Mouse (Mus musculus) hindbrain, embryonic 12.5 days (tissue): Measurements from ENCODE around the gene Fhad1. TPM values are rescaled to one million over a fixed set of nuclear protein-coding genes. Genes with fewer than 3 reads are reported as not detected.

Experiments
- ATAC-seq: fragments of 200-750 bp; cut with Nextera tagmentation; 2 replicates; pipeline ENCODE4 v1.8.0; 2017; ENCODE audit warnings: moderate TSS enrichment; ENCODE audit not compliant: low FRiP score
- H3K27ac ChIP-seq: fragments of 300-500 bp; sonication (generic); 2 replicates; pipeline ENCODE4 v1.5.1; 2016; ENCODE audit warnings: mild to moderate bottlenecking
- H3K27me3 ChIP-seq: fragments of 300-500 bp; sonication (generic); 2 replicates; pipeline ENCODE4 v1.6.1; 2016; ENCODE audit warnings: mild to moderate bottlenecking
- H3K36me3 ChIP-seq: fragments of 300-500 bp; sonication (generic); 2 replicates; pipeline ENCODE4 v1.6.1; 2016; ENCODE audit warnings: mild to moderate bottlenecking
- H3K4me1 ChIP-seq: fragments of 300-500 bp; sonication (generic); 2 replicates; pipeline ENCODE4 v1.6.1; 2016
- H3K4me2 ChIP-seq: fragments of 300-500 bp; sonication (generic); replicated peaks from 2 replicates; pipeline ENCODE4 v1.6.1; 2016; ENCODE audit warnings: mild to moderate bottlenecking
- H3K4me3 ChIP-seq: fragments of 300-500 bp; sonication (generic); 2 replicates; pipeline ENCODE4 v1.5.1; 2016; ENCODE audit warnings: mild to moderate bottlenecking
- H3K9ac ChIP-seq: fragments of 300-500 bp; sonication (generic); 2 replicates; pipeline ENCODE4 v1.6.1; 2016; ENCODE audit warnings: mild to moderate bottlenecking, moderate library complexity
- H3K9me3 ChIP-seq: fragments of 300-500 bp; sonication (generic); replicated peaks from 2 replicates; pipeline ENCODE4 v1.6.1; 2016; ENCODE audit warnings: mild to moderate bottlenecking
- WGBS: fragments of 180-500 bp; shearing (Covaris S2); methylation state at CpG from one replicate; pipeline ENCODE4 v1.1.7; 2016; 5-methylcytosine and 5-hydroxymethylcytosine counted together
- polyA plus RNA-seq: library from polyadenylated mRNA; unstranded; fragments of >200 nt; fragmentation: Nextera tagmentation; extraction: Ambion mirVana; gene quantifications from 2 replicates; pipeline ENCODE4 v1.2.1, GENCODE M21; 2016

Fhad1 gene
- polyA plus RNA-seq, 1 experiment from 2014 or later = 6.2 TPM

DNA sequence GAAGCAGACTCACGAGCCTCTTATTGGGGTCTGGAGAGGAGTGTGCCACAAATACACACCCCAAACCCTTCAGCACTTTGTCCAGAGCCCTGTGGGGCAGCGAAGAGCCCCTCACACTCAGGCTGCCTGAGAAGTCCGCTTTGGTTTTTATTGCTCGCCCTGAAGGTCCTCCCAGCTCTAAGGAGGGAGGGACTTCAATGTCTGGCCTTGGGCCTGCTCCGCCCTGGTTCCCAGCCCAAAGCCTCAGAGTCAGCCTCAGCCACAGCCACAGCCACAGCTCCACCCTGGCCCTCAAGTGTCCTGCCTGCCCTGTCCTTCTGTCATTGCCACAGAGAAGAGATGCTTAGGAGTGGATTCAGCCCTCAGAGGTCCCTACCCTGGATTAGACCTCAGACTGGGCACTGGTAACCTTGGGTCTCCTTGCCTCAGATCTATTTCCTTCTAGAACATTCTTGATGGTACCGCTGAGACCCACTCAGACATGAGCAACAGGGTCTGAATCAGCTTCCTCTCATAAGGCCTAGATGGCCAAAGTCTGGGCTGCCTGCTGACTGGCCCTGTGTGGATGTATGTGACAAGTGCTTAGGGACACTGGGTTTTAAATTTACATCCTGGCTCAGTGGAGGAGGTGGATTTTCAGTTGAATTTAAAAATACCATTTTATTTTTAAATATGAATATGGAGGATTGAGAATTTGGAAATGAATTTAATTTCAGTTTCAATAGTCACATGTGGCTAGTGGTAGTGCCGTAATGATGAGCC, 56.1 kb downstream of the Fhad1 start:
- 56% methylated on average over 7 of the region's 7 CpGs for WGBS
- Histone ChIP-seq H3K27me3 (no peaks in the 10 kb centered on the region), H3K4me2 (no peak overlapping the region), H3K4me3 (no peak overlapping the region), H3K9me3 (peaks cover 9% of the 10 kb centered on the region; the same call in 1 of the 2 replicates), H3K36me3 (no peaks in the 10 kb centered on the region), H3K27ac (no peak overlapping the region), H3K4me1 (peaks cover 6% of the 10 kb centered on the region; the same call in 1 of the 2 replicates), H3K9ac (no peak overlapping the region)
- ATAC-seq = 0 out of 2 replicates have a peak, but pooled peaks have one; percentile 10

DNA sequence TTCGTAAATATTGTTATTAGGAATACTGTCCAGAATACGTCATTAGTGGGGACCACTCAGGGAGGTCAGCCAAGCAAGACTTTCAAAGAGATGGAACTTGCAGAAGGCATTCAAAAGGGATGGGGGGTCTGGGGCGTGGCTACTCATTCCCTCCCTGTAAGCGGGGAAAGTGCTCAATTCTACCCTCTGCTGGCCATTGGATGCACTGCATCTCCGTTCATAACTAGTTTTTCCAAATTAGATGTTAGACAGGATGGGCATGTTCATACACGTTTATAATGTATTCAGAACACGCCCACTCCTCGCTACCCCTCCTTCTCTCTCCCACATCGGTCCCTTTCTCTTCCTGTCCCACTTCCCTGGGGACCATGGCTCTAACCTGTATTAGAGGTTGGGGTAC, 56.7 kb downstream of the Fhad1 start:
- Histone ChIP-seq H3K9ac (no peak overlapping the region), H3K36me3 (no peaks in the 10 kb centered on the region), H3K27ac (no peak overlapping the region), H3K27me3 (no peaks in the 10 kb centered on the region), H3K4me3 (no peak overlapping the region), H3K9me3 (peaks cover 9% of the 10 kb centered on the region; the same call in 1 of the 2 replicates), H3K4me1 (peaks cover 6% of the 10 kb centered on the region; the same call in 1 of the 2 replicates), H3K4me2 (0 out of 2 replicates have a peak overlapping the region, but pooled peaks have one; percentile 11)
- WGBS = 6% methylated on average over 9 of the region's 9 CpGs
- peak; percentile 46 for ATAC-seq

- peaks cover 6% of the 10 kb centered on the region; the same call in 1 of the 2 replicates for H3K4me1 ChIP-seq
- H3K27ac ChIP-seq = no peak overlapping the region
- 32% methylated on average over 11 of the region's 11 CpGs for WGBS
- H3K36me3 ChIP-seq = no peaks in the 10 kb centered on the region
- H3K4me3 ChIP-seq = no peak overlapping the region
- no peak overlapping the region for H3K9ac ChIP-seq
- H3K27me3 ChIP-seq = no peaks in the 10 kb centered on the region
- ATAC-seq = peak; percentile 15; the same call in 1 of the 2 replicates
- H3K9me3 ChIP-seq = peaks cover 9% of the 10 kb centered on the region; the same call in 1 of the 2 replicates
- 0 out of 2 replicates have a peak overlapping the region, but pooled peaks have one; percentile 11 for H3K4me2 ChIP-seq
Observed at GRCm38 (mm10) chr4:141957740-141958139, 57.1 kb downstream of the Fhad1 start.

- H3K36me3 ChIP-seq = no peaks in the 10 kb centered on the region
- ATAC-seq = no peak
- peaks cover 6% of the 10 kb centered on the region; the same call in 1 of the 2 replicates for H3K4me1 ChIP-seq
- 93% methylated on average over 5 of the region's 5 CpGs for WGBS
- no peak overlapping the region for H3K4me3 ChIP-seq
- H3K27me3 ChIP-seq = no peaks in the 10 kb centered on the region
- H3K9me3 ChIP-seq = peaks cover 9% of the 10 kb centered on the region; the same call in 1 of the 2 replicates
- no peak overlapping the region for H3K9ac ChIP-seq
- H3K27ac ChIP-seq = no peak overlapping the region
- no peak overlapping the region for H3K4me2 ChIP-seq
Observed at GRCm38 (mm10) chr4:141956931-141957330, 58.0 kb downstream of the Fhad1 start.

DNA sequence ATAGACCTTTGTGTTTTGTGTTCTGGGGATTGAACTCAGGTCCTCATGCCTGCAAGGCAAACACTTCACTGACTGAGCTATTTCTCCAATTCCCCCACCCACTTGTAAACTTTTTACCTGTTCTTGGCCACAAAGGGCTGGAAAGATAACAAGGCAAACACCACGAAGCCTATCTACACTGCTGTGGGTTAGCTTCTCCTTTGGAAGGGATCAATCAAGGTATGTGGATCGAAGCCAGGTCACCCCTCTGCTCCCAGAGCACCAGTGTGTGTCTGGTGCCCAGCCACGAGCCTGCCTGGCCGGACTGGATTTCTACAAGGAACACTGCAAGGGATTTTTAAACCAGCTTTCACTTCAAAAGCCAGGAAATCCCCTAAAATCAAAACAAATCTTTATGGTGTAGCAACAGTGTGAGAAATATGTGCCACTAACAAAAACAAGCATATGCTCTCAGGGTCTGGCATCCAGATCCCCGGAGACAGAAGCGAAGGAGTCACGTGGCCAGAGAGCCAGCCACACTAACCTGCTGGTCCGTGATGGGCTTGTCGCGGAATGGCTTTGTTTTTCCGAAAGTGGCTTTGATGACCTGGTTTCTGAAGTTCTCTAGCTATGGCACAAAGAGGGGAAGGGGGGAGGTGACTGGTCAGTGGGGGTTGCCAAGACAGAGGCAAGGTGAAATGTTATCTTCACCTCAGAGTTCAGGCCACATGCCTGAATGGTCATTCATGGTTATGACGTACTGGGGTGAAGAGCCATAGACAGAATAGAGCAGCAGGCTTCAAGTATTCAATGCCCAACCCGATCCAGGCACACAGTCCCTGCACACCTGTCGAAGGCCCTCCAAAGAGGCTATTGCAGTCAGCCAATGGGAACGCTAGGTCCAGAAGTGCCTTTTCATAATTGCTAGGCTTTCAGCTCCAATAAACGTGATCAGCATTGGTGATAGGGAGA, 59.8 kb downstream of the Fhad1 start:
- ATAC-seq = no peak
- Histone ChIP-seq H3K4me1 (peaks cover 6% of the 10 kb centered on the region; the same call in 1 of the 2 replicates), H3K9ac (no peak overlapping the region), H3K27ac (no peak overlapping the region), H3K27me3 (no peaks in the 10 kb centered on the region), H3K36me3 (no peaks in the 10 kb centered on the region), H3K4me3 (no peak overlapping the region), H3K4me2 (no peak overlapping the region), H3K9me3 (no peaks in the 10 kb centered on the region)
- WGBS = 70% methylated on average over 16 of the region's 16 CpGs

GRCm38 (mm10) chr4:141953859-141954258, 61.0 kb downstream of the Fhad1 start:
- Histone ChIP-seq H3K9ac (no peak overlapping the region), H3K4me1 (peaks cover 9% of the 10 kb centered on the region; the same call in 1 of the 2 replicates), H3K4me3 (no peak overlapping the region), H3K4me2 (no peak overlapping the region), H3K9me3 (no peaks in the 10 kb centered on the region), H3K36me3 (no peaks in the 10 kb centered on the region), H3K27me3 (no peaks in the 10 kb centered on the region), H3K27ac (no peak overlapping the region)
- ATAC-seq = no peak
- WGBS = 76% methylated on average over 6 of the region's 6 CpGs

DNA sequence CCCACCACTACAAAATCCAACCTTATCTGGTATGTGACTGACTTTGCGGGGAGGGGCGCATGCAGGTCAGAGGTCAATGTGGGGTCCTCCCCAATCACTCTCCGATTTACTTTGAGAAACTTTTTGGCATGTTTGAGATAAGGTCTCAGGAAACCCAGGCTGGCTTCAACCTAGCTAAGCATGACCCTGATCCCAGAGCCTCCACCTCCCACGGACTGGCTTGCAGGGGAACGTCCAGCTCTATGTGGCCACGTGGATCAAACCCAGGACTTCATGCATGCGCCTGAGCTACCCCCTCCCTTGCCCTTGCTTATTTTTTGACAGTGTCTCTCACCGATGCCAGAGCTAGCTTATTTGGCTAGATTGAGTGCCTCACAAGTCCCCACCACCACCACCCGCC, 61.6 kb downstream of the Fhad1 start:
- ATAC-seq = no peak
- no peaks in the 10 kb centered on the region for H3K9me3 ChIP-seq
- H3K4me3 ChIP-seq = no peak overlapping the region
- H3K4me1 ChIP-seq = peaks cover 4% of the 10 kb centered on the region; the same call in 1 of the 2 replicates
- H3K27me3 ChIP-seq = no peaks in the 10 kb centered on the region
- no peak overlapping the region for H3K4me2 ChIP-seq
- no peaks in the 10 kb centered on the region for H3K36me3 ChIP-seq
- H3K27ac ChIP-seq = no peak overlapping the region
- 78% methylated on average over 9 of the region's 9 CpGs for WGBS
- H3K9ac ChIP-seq = no peak overlapping the region

GRCm38 (mm10) chr4:141952824-141953223, 62.1 kb downstream of the Fhad1 start:
- H3K4me1 ChIP-seq = 0 out of 2 replicates have a peak, but pooled peaks cover 4% of the 10 kb centered on the region
- H3K4me3 ChIP-seq = no peak overlapping the region
- H3K27me3 ChIP-seq = 0 out of 2 replicates have a peak, but pooled peaks cover 3% of the 10 kb centered on the region
- no peaks in the 10 kb centered on the region for H3K36me3 ChIP-seq
- H3K9me3 ChIP-seq = no peaks in the 10 kb centered on the region
- H3K27ac ChIP-seq = no peak overlapping the region
- no peak overlapping the region for H3K9ac ChIP-seq
- ATAC-seq = no peak
- no peak overlapping the region for H3K4me2 ChIP-seq
- WGBS = 71% methylated on average over 5 of the region's 5 CpGs

DNA sequence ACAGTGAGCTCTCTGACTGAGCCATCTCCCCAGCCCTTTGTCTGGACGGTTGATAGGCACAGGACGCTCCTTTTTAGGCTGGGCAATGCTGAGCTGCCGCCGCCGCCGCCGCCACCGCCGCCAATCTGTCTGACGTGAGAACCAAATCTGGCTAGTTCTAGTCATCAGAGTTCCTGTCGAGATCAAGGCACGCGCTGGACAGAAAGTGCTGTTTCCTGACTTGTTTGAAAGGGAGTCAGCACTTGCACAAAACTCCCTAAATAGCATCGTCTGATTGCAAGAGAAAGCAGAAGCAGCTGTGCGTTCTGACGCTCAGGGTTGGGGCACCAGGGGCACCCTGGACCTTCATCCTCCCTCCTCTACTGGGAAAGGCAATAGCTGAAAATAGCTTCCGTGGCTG, 62.8 kb downstream of the Fhad1 start:
- H3K27me3 ChIP-seq = 0 out of 2 replicates have a peak, but pooled peaks cover 3% of the 10 kb centered on the region
- no peak for ATAC-seq
- 63% methylated on average over 17 of the region's 17 CpGs for WGBS
- H3K9ac ChIP-seq = no peak overlapping the region
- no peaks in the 10 kb centered on the region for H3K9me3 ChIP-seq
- no peak overlapping the region for H3K27ac ChIP-seq
- no peak overlapping the region for H3K4me3 ChIP-seq
- no peak overlapping the region for H3K4me2 ChIP-seq
- 0 out of 2 replicates have a peak, but pooled peaks cover 4% of the 10 kb centered on the region for H3K4me1 ChIP-seq
- no peaks in the 10 kb centered on the region for H3K36me3 ChIP-seq

GRCm38 (mm10) chr4:141949436-141949835, 65.4 kb downstream of the Fhad1 start:
- Histone ChIP-seq H3K4me3 (no peak overlapping the region), H3K27me3 (0 out of 2 replicates have a peak, but pooled peaks cover 3% of the 10 kb centered on the region), H3K27ac (no peak overlapping the region), H3K36me3 (no peaks in the 10 kb centered on the region), H3K4me2 (no peak overlapping the region), H3K4me1 (0 out of 2 replicates have a peak, but pooled peaks cover 4% of the 10 kb centered on the region), H3K9ac (no peak overlapping the region), H3K9me3 (no peaks in the 10 kb centered on the region)
- WGBS = 54% methylated on average over 13 of the region's 13 CpGs
- ATAC-seq = no peak

DNA sequence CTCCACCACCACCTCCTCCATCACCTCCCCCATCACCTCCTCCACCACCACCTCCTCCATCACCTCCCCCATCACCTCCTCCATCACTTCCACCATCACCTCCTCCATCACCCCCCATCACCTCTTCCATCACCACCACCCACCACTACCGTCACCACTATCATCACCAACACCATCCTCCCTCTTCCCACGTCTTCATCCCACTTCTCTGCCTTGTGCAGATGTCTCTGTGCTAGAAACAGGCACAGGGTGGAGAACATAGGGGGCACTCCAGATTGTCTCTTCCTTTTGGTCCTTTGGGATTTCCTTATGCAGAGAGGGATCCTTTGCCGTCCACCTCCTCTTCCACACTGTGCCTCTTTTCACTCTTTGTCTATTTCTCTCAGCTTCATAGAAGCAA, 66.1 kb downstream of the Fhad1 start:
- Histone ChIP-seq H3K4me3 (no peak overlapping the region), H3K4me2 (no peak overlapping the region), H3K4me1 (0 out of 2 replicates have a peak, but pooled peaks cover 4% of the 10 kb centered on the region), H3K27me3 (0 out of 2 replicates have a peak, but pooled peaks cover 3% of the 10 kb centered on the region), H3K9me3 (no peaks in the 10 kb centered on the region), H3K9ac (no peak overlapping the region), H3K36me3 (no peaks in the 10 kb centered on the region), H3K27ac (no peak overlapping the region)
- 87% methylated on average over 3 of the region's 3 CpGs for WGBS
- no peak for ATAC-seq

DNA sequence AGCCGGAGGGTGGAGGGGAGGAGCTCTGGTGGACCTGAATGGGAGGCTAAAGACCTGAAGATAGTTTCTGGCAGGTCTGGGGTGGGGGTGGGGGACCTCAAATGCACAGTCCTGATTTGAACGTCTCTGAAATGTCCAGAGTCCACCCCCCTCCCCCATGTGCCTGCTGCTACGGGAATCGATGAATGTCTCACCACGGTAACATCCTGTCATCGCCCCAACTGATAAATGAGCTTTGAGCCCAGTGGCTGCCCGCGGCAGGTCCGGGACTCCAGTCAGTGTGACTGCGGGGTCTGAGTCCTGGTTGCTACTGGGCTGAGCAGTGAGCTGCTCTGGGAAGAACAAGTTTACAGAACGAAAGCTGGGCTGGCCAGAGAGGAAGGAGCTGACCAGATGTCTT, 72.5 kb downstream of the Fhad1 start:
- Histone ChIP-seq H3K36me3 (no peaks in the 10 kb centered on the region), H3K4me2 (no peak overlapping the region; the same call in 1 of the 2 replicates), H3K27ac (no peak overlapping the region), H3K9ac (no peak overlapping the region), H3K4me3 (no peak overlapping the region), H3K4me1 (peaks cover 7% of the 10 kb centered on the region), H3K27me3 (no peaks in the 10 kb centered on the region), H3K9me3 (no peaks in the 10 kb centered on the region)
- ATAC-seq = peak; percentile 41; the same call in 1 of the 2 replicates
- WGBS = 33% methylated on average over 11 of the region's 11 CpGs
